Mouse (Mus musculus) small intestine, adult 2 months (tissue): Measurements from ENCODE around the gene Enho.
"Not testable (repeated sequence)": the region's sequence is repeated elsewhere in the genome, so short reads cannot be mapped to it uniquely, and the experiment has no call there.

Experiments used
- CTCF ChIP-seq: fragments of 200-500 bp; IDR thresholded peaks from 2 replicates; pipeline ENCODE4 v1.5.1; 2012; ENCODE audit warnings: low read depth, mild to moderate bottlenecking, control low read depth, inconsistent platforms, low read length, moderate library complexity, mixed read lengths; ENCODE audit not compliant: insufficient replicate concordance, insufficient read length; ENCODE audit errors: extremely low read depth
- POLR2A ChIP-seq: fragments of 200-500 bp; IDR thresholded peaks from 2 replicates; pipeline ENCODE4 v1.6.1; 2012; ENCODE audit warnings: low read depth, mild to moderate bottlenecking, control low read depth, inconsistent platforms, low read length, moderate library complexity

- not testable (repeated sequence) for TF ChIP-seq CTCF, POLR2A
Measured at GRCm38 (mm10) chr4:41685882-41686492, 45.9 kb upstream of the Enho start.
